Mouse (Mus musculus): ENCODE measurements around the gene Egr4.

Gene Egr4

GRCm38 (mm10) chr6:85513531-85513910, at the start of gene Egr4:
TSS of gene Egr4 (minus strand) at chr6:85513589.
- DNase-seq (ENCODE audit: low spot score): no peak

- no peak for DNase-seq (ENCODE audit: low spot score)
Measured at GRCm38 (mm10) chr6:85562374-85562773, 49.0 kb upstream of the Egr4 start.

GRCm38 (mm10) chr6:85547642-85548041, 34.3 kb upstream of the Egr4 start:
- no peak for DNase-seq (ENCODE audit: low spot score)

GRCm38 (mm10) chr6:85544251-85544881, 31.0 kb upstream of the Egr4 start:
- no peak for DNase-seq (ENCODE audit: low spot score)

GRCm38 (mm10) chr6:85543351-85544175, 30.2 kb upstream of the Egr4 start:
- no peak for DNase-seq (ENCODE audit: low spot score)

- no peak for DNase-seq (ENCODE audit: low spot score)
Measured at GRCm38 (mm10) chr6:85522825-85523224, 9.4 kb upstream of the Egr4 start.

- DNase-seq (ENCODE audit: low spot score): no peak
Measured at GRCm38 (mm10) chr6:85522026-85522425, 8.6 kb upstream of the Egr4 start.

GRCm38 (mm10) chr6:85518091-85518693, 4.8 kb upstream of the Egr4 start:
- no peak for DNase-seq (ENCODE audit: low spot score)

- DNase-seq (ENCODE audit: low spot score): no peak
Measured at GRCm38 (mm10) chr6:85515941-85516340, 2.6 kb upstream of the Egr4 start.

GRCm38 (mm10) chr6:85512577-85513530, 535 bp downstream of the Egr4 start:
- DNase-seq (ENCODE audit: low spot score): no peak

- DNase-seq (ENCODE audit: low spot score): no peak
Measured at GRCm38 (mm10) chr6:85512056-85512440, 1.3 kb downstream of the Egr4 start.

GRCm38 (mm10) chr6:85511286-85512055, 1.9 kb downstream of the Egr4 start:
- DNase-seq (ENCODE audit: low spot score): no peak

GRCm38 (mm10) chr6:85510476-85510875, 2.9 kb downstream of the Egr4 start:
- no peak for DNase-seq (ENCODE audit: low spot score)

GRCm38 (mm10) chr6:85508602-85509001, 4.8 kb downstream of the Egr4 start:
- no peak for DNase-seq (ENCODE audit: low spot score)

- DNase-seq (ENCODE audit: low spot score): no peak
Measured at GRCm38 (mm10) chr6:85504908-85505307, 8.5 kb downstream of the Egr4 start.

- no peak for DNase-seq (ENCODE audit: low spot score)
Measured at GRCm38 (mm10) chr6:85502911-85503250, 10.5 kb downstream of the Egr4 start, which contains the start of gene Fbxo41. TSS of gene Fbxo41 (minus strand) at chr6:85502994.

- no peak for DNase-seq (ENCODE audit: low spot score)
Measured at GRCm38 (mm10) chr6:85502103-85502910, 11.1 kb downstream of the Egr4 start.

- DNase-seq (ENCODE audit: low spot score): no peak
Measured at GRCm38 (mm10) chr6:85501571-85502102, 11.8 kb downstream of the Egr4 start.

- DNase-seq (ENCODE audit: low spot score): no peak
Measured at GRCm38 (mm10) chr6:85500416-85500815, 13.0 kb downstream of the Egr4 start.

- no peak for DNase-seq (ENCODE audit: low spot score)
Measured at GRCm38 (mm10) chr6:85498147-85498546, 15.2 kb downstream of the Egr4 start.

Measured in spleen, adult 12 weeks (tissue).